Mouse (Mus musculus) thymus, postnatal 0 days (tissue): Measurements from ENCODE around the gene Dlg1. TPM values are rescaled to one million over a fixed set of nuclear protein-coding genes. Genes with fewer than 3 reads are reported as not detected.
A peak's percentile ranks its signal among the peaks of the same experiment; 100 is the strongest.

Experiments used
- DNase-seq: peaks from one replicate; pipeline ENCODE4 v3.0.0-alpha.2; 2015; ENCODE audit warnings: low spot score
- polyA plus RNA-seq: library from polyadenylated mRNA; unstranded; fragments of >200 nt; fragmentation: Nextera tagmentation; extraction: Ambion mirVana; gene quantifications from 2 replicates; pipeline ENCODE4 v1.2.1, GENCODE M21; 2015

Dlg1 gene
- polyA plus RNA-seq, 1 experiment from 2014 or later = 17.8 TPM

DNA sequence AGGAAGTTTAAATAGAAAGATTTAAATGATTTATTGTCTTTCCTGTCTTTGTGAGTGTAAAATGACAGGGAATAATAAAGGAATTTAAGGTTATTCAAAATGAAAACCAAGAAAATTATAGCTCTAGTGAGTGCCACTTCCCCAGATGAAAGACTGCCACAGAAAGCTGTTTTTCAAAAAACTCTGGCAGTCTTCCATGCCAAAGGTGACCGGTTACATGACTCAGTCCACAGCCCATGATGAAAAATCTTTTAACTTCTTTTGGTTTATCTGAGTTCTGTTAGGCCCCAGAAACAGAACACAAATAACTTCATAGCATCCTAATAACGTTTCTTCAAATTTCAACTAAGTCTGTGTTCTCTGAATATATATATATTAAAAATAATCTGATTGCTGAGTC, 7.7 kb upstream of the Dlg1 start:
- DNase-seq = no peak

GRCm38 (mm10) chr16:31657502-31657901, 5.7 kb upstream of the Dlg1 start:
- no peak for DNase-seq

DNA sequence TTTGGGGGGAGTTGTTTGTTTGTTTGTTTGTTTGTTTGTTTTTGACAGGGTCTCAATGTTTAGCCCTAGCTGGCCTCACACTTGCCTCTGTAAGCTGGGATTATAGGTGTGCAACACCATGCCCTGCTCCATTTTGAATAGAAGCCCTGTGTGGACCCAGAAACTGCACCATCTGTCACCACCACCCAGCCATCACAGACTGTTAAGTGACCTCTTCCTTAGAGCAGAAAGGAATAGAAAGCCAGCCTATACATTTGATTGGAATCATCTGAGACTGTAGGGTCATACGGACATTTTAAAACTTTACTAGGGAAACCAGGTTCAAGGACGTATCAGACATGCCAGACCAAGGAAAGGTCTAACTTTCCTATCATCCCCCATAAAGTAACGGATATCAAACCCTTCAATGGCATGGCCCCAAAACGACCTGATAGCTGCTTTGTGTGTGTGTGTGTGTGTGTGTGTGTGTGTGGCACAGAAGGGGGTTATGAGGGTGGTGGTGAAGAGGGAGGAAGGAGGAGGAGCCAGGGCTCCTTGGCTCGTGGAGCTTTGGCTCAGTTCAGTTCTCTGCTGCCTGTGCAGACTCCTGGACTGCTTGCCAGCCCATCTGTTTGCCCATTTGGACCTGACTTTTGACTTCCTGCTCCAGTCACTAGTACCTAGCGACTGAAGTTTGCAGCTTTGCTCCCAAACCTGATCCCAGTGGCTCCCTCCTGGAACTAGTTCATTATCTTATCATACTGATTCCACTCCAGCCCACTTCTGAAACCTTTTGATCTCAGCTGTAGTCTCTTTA, 4.5 kb upstream of the Dlg1 start:
- no peak for DNase-seq

DNA sequence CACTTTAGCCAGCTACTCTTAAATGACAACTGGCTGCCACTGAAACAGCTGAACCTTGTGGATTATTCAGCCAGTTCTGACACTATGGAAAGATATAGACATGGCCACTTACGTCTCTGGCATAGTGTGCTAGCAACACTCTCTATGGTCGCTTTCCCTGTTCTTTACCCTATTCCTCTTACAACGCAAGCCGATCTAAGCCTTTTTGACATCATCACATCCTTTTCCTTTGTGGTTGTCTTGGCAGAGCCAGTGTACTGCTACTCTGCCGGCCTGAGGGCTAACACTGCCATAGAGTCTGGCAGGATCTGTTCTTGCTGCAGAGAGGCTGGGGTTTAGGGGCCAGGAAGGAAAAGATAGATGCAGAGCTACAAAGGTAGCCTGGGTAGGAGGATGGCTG, 3.8 kb upstream of the Dlg1 start:
- no peak for DNase-seq

- peak; percentile 20 for DNase-seq
These were observed 476 bp upstream of the Dlg1 start for GRCm38 (mm10) chr16:31662556-31663378.

DNA sequence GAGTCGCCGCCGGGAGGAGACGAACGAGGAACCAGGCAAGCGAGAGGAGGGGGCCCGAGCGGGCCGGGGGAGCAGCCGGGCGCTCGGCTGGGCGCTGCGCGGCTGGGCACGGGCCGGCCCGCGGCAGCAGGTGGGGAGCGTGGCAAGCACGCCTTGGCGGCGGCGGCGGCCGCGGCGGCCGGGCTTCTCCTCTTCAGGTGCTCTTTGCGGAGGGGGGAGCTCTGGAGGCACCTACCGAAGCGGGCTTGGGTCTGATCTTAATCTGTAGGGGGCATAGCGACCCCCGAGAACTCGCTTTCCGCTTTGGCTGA, 999 bp downstream of the Dlg1 start:
- no peak for DNase-seq

- no peak for DNase-seq
These were observed 9.0 kb downstream of the Dlg1 start for GRCm38 (mm10) chr16:31672202-31672601.

DNA sequence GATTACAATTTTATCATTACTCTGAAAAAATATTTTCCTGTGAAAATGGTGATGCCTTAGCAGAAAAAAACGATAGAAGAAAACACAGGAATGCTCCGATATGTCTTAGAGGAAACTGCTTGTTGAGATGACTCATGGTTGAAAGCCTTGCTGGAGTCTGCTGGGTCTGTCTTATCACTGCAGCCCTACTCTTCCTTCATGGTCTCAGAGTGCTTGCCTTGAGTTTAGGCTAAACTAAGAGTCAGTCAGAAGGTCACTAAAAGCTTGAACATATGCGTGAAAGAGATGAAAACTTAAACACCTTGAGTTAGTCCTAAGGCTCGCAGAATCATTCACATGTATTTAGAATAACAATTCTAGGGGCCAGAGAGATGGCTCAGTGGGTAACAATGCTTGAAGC, 14.2 kb downstream of the Dlg1 start:
- no peak for DNase-seq

- no peak for DNase-seq
These were observed 19.0 kb downstream of the Dlg1 start for GRCm38 (mm10) chr16:31682291-31682690.

DNA sequence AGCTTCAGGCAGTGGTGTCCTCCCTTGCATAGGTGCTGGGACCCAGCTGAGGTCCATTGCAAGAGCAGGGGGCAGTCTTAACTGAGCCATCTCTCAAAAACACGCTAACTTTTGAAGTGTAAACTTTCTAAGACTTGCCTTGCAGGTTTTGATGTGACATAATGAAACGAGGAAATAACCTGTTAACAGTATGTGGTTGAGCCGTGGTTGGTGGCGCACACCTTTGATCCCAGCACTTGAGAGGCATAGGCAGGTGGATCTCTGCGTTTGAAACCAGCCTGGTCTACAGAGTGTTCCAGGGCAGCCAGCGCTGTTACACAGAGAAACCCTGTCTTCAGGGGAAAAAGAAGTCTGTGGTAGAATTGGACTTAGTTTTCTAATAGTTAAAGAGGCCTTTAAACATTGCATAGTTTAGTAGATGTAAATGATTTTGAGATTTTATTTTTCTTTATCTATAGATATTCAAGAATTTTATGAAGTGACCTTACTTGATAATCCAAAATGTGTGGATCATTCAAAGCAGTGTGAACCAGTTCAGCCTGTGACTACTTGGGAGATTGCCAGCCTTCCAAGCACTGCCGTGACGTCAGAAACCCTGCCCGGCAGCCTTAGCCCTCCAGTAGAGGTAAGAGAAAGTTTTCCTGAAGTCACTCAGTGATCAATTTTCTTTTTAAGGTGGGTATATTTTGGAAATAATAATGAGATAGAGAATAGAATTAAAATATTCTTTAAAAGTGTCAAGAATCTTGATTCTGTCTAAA, 20.6 kb downstream of the Dlg1 start:
- DNase-seq = peak; percentile 66

- no peak for DNase-seq
These were observed 21.5 kb downstream of the Dlg1 start for GRCm38 (mm10) chr16:31684771-31685170.

GRCm38 (mm10) chr16:31687766-31688165, 24.5 kb downstream of the Dlg1 start:
- DNase-seq = no peak

DNA sequence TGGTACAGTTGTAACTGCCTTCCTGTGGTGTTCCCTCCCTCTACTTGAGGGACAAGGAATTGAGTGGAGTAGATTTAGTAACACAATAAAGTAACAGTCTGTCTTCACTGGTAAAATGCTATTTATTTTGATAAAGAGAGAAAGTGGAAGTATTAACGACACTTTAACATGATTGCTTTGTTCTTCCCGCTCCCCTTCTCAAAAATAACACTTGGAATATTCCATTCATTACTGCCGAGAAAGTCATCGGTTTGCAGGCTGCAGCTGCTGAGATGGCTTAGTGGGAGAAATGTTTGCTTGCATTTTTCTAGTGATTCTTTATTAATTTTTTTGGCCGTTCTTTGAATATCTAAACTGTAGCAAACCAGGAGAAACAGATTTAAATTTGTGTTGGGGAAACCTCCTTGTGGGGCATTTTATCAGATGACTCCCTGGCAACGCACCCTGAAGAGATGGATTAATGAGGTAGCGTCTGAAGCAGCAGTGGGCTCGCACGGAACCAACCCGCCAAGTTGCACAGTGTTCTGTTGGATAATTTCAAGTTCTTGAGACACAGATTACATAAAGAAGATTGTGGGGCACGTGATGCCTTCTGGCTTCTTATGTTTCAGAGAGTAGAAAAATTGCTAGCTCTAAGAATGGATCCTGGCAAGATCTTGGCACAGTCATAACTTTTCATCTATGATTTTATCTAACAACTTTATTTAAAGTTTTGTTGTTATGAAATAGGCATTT, 32.2 kb downstream of the Dlg1 start:
- DNase-seq = no peak

DNA sequence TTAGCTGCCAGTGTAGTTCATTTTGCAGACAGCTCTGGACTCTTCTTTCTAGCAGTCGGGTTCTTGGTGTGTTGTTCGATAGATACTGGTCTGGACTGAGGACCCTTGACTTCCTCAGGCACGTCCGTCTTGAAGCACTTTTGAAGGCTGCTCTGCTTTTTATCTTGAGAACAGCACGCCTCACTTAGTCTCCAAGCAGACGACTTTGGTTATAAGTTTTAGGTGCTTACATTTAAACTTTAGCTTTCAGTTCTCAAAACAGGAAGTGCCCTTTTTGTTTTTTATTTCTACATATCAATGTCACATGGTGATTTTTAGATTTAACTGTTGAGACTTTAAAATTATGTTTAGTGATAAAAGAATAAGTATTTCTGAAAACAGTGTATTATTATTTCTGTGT, 33.1 kb downstream of the Dlg1 start:
- no peak for DNase-seq

DNA sequence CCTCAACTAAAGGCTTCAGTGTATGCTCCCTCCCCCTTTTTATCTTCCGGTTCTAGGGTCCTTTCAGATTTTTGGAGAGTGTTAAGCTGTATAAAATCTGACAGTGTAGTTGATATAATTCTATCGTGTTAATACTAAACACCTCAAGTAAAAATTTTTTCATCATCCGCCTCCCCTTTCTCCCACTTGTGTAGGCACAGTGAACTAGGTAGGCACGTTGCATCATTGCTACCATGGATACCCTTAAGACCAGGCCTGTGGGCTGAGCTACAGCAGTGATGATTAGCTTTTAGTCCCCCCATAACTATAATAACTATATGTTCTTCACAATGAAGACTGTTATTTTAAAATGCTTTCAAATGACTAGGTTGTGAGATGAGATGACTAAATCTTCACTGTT, 34.1 kb downstream of the Dlg1 start:
- DNase-seq = no peak

- peak; percentile 17 for DNase-seq
These were observed 42.0 kb downstream of the Dlg1 start for GRCm38 (mm10) chr16:31705213-31705612.

GRCm38 (mm10) chr16:31705904-31706303, 42.7 kb downstream of the Dlg1 start:
- no peak for DNase-seq

GRCm38 (mm10) chr16:31707326-31707725, 44.1 kb downstream of the Dlg1 start:
- no peak for DNase-seq

GRCm38 (mm10) chr16:31722991-31723390, 59.7 kb downstream of the Dlg1 start:
- no peak for DNase-seq

- DNase-seq = peak; percentile 44
These were observed 60.9 kb downstream of the Dlg1 start for GRCm38 (mm10) chr16:31724121-31724520.

- no peak for DNase-seq
These were observed 61.6 kb downstream of the Dlg1 start for GRCm38 (mm10) chr16:31724818-31725217.
